Mouse (Mus musculus) thymus, adult 18-20 months (tissue): ENCODE data around the gene Kctd20.
"Not testable (repeated sequence)": the region's sequence is repeated elsewhere in the genome, so short reads cannot be mapped to it uniquely, and the experiment has no call there.

ENCODE experiments used
- DNase-seq, 2 experiments: peaks; one replicate each; pipeline ENCODE4 v3.0.0; 2022; ENCODE audit warnings: mixed read lengths in 2 of 2

Kctd20 gene

DNA sequence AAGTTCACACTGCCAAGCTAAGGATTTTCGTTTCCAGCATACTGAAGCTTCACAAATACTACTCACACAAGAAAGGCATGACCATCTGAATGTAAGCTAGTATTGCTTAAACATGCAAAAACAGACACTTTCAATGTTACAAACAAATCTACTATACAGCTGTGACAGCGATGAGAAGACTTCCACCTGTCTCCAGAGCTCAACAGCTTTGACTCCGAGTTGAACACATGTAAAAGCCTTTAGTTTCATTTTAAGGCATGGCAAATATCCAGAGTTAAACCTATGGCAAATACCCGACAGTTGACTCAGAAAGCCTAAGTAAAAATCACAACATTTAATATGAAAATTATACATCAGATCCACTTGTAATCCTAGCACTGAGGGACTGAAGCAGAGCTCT, 36.5 kb downstream of the Kctd20 start:
- no peak for DNase-seq

DNA sequence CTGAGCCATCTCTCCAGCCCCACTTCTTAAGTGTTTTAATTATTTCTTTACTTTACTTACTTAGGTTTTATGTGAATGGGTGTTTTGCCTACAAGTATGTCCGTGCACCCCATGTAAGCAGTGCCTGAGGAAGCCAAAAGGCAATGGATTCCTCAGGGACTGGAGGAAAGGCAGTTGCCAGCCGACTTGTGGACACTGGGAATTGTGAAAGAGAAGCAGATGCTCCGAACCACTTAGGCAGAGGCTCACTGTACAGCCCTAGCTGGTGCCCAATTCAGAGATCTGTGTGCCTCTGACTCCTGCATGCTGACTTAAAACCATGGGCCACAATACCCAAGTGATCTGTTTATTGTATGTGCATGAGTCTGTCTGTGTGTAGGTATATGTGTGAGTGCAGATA, 37.2 kb downstream of the Kctd20 start:
- no peak for DNase-seq

DNA sequence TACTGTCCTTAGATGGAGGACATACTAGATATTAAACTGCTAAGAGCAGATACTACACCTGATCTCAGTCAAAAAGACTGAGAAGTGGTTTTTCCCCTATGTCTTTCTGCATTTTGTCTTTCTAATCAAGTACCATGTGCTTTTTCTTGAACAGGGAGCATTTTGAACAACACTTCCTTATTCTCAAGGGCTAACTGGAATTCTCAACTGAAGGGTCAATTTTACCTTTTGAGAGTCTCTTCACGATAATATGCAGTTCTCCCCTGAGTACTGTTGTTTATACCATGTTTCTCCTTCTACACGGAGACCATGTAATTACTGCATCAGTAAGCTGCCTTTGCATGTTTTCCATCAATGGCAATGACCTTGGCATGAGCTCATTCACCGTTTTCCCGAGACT, 38.3 kb downstream of the Kctd20 start:
- no peak for DNase-seq

DNA sequence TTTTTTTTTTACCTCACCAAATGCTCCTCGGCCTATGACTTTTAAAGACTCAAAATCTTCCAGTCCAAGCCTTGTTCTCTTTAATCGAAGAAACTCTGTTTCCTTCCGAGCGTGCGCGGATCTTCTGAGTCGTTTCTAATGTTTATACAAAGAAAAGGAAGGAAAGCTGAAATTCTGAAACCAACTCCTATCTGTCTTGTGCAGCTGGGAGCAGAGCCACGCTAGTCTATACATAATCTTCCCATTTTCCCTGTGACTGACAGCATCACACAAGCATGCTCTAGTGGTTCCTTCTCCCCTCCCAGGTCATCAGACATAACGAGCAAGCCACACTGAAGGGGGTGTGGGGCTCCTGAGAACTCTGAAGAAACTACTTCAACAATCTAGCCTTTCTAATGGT, 39.5 kb downstream of the Kctd20 start:
- no peak for DNase-seq

GRCm38 (mm10) chr17:28992105-28992504, 40.4 kb downstream of the Kctd20 start:
- no peak for DNase-seq

- DNase-seq: not testable (repeated sequence)
These were observed 41.3 kb downstream of the Kctd20 start for GRCm38 (mm10) chr17:28993004-28993403.

DNA sequence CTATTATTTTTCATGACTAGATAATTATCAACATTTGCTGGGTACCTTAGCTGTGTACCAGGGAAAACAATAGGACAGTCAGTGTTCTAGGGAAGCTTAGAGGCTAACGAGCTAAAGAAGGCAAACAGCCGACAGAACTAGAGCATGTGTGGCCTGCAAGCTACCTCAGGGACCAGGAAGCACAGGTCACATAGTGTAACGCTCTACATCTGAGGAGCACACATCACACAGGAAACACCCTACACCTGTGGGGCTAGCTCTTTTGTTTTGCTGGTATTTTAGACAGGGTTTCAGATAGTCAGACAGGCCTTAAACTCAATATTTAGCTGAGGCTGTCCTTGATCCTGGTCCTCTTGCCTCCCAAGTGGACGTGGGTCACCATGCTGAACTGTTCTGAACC, 42.9 kb downstream of the Kctd20 start:
- DNase-seq: no peak

GRCm38 (mm10) chr17:29000465-29000864, 48.7 kb downstream of the Kctd20 start:
- no peak for DNase-seq

GRCm38 (mm10) chr17:29003740-29004139, 52.0 kb downstream of the Kctd20 start:
- no peak for DNase-seq

GRCm38 (mm10) chr17:29005002-29005401, 53.3 kb downstream of the Kctd20 start:
- no peak for DNase-seq

DNA sequence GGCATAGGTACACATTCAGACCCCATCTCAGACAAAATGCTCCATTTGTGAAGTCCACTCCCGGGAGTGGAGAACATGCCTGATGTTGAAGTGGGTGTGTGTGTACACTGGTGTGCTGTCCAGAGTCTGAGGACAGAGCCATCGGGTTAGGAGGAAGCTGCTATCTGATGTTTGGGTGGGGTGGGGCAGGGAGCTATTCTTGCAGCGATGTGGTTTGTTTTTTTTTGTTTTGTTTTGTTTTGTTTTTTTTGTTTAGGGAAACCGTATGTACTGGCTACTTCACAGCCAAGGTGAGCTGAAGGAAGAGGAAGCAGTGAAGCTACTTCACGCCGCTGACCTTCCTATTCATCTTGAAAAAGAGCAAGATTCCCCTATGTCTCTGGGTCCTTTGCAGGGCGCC, 55.1 kb downstream of the Kctd20 start:
- no peak for DNase-seq

GRCm38 (mm10) chr17:29007243-29007640, 55.5 kb downstream of the Kctd20 start:
- no peak for DNase-seq

GRCm38 (mm10) chr17:29007641-29008325, 56.0 kb downstream of the Kctd20 start, which contains the start of gene Stk38:
TSS of gene Stk38 (minus strand) at chr17:29007995.
- peak; percentile 92 to 94 for DNase-seq

DNA sequence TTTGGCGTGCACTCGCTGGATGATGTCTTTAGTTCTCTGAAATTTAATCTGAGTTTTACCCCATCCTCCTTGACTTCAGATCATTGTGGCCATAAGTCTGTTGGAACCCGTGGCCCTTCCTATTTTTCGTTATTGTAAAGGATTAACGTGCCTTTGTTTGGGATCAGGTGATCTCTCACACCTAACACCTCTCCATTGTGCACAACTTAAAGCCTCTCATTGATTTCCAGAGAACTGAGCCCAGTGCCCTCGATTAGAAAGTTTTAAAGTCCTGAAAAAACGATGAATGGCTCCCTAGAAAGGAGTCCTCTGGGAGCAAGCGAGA, 56.5 kb downstream of the Kctd20 start:
- no peak for DNase-seq

- DNase-seq: no peak
These were observed 57.4 kb downstream of the Kctd20 start for GRCm38 (mm10) chr17:29009181-29009580.

- no peak for DNase-seq
These were observed 62.5 kb downstream of the Kctd20 start for GRCm38 (mm10) chr17:29014235-29014634.

- DNase-seq: no peak
These were observed 63.9 kb downstream of the Kctd20 start for GRCm38 (mm10) chr17:29015638-29016037.

- no peak for DNase-seq
These were observed 65.0 kb downstream of the Kctd20 start for GRCm38 (mm10) chr17:29016705-29017104.

- DNase-seq: no peak
These were observed 66.7 kb downstream of the Kctd20 start for GRCm38 (mm10) chr17:29018292-29018984.
